Mouse (Mus musculus) midbrain, embryonic 10.5 days (tissue): Measurements from ENCODE around the gene Rassf3. TPM values are rescaled to one million over a fixed set of nuclear protein-coding genes. Genes with fewer than 3 reads are reported as not detected.
A peak's percentile ranks its signal among the peaks of the same experiment; 100 is the strongest.

ENCODE experiments used
- DNase-seq: peaks from one replicate; pipeline ENCODE4 v3.0.0-alpha.2; 2017; ENCODE audit warnings: low spot score
- H3K27ac ChIP-seq: fragments of 300-500 bp; sonication (generic); replicated peaks from 2 replicates; pipeline ENCODE4 v1.5.1; 2016; ENCODE audit warnings: mild to moderate bottlenecking
- H3K27me3 ChIP-seq: fragments of 300-500 bp; sonication (generic); 2 replicates; pipeline ENCODE4 v1.6.1; 2016; ENCODE audit warnings: low read depth, mild to moderate bottlenecking; ENCODE audit not compliant: poor library complexity, severe bottlenecking
- H3K36me3 ChIP-seq: fragments of 300-500 bp; sonication (generic); 2 replicates; pipeline ENCODE4 v1.6.1; 2016; ENCODE audit warnings: mild to moderate bottlenecking, moderate library complexity
- H3K4me1 ChIP-seq: fragments of 300-500 bp; sonication (generic); 2 replicates; pipeline ENCODE4 v1.6.1; 2016
- H3K4me3 ChIP-seq: fragments of 300-500 bp; sonication (generic); 2 replicates; pipeline ENCODE4 v1.5.1; 2016; ENCODE audit warnings: mild to moderate bottlenecking, moderate library complexity
- H3K9me3 ChIP-seq: fragments of 300-500 bp; sonication (generic); replicated peaks from 2 replicates; pipeline ENCODE4 v1.6.1; 2016; ENCODE audit warnings: mild to moderate bottlenecking
- WGBS: fragments of 180-500 bp; shearing (Covaris S2); methylation state at CpG from one replicate; pipeline ENCODE4 v1.1.7; 2016; 5-methylcytosine and 5-hydroxymethylcytosine counted together
- polyA plus RNA-seq: library from polyadenylated mRNA; unstranded; fragments of >200 nt; fragmentation: Nextera tagmentation; extraction: Ambion mirVana; gene quantifications from 2 replicates; pipeline ENCODE4 v1.2.1, GENCODE M21; 2016

Gene Rassf3
- polyA plus RNA-seq, 1 experiment from 2014 or later = 7.8 TPM

- Histone ChIP-seq H3K4me3 (no peak overlapping the region), H3K27ac (no peak overlapping the region), H3K27me3 (no peaks in the 10 kb centered on the region), H3K4me1 (peaks cover 22% of the 10 kb centered on the region), H3K36me3 (no peaks in the 10 kb centered on the region), H3K9me3 (no peaks in the 10 kb centered on the region)
- no peak for DNase-seq
- WGBS = 92% methylated on average over 8 of the region's 8 CpGs
Measured at GRCm38 (mm10) chr10:121454033-121454432, 22.1 kb downstream of the Rassf3 start.

- H3K27me3 ChIP-seq = no peaks in the 10 kb centered on the region
- no peak overlapping the region for H3K4me3 ChIP-seq
- no peak for DNase-seq
- WGBS = 86% methylated on average over 8 of the region's 8 CpGs
- no peak overlapping the region for H3K27ac ChIP-seq
- H3K9me3 ChIP-seq = no peaks in the 10 kb centered on the region
- peaks cover 21% of the 10 kb centered on the region for H3K4me1 ChIP-seq
- H3K36me3 ChIP-seq = no peaks in the 10 kb centered on the region
Measured at GRCm38 (mm10) chr10:121445808-121446207, 30.3 kb downstream of the Rassf3 start.

GRCm38 (mm10) chr10:121444198-121444597 lies 31.9 kb downstream of the Rassf3 start:
- H3K27me3 ChIP-seq = no peaks in the 10 kb centered on the region
- no peak overlapping the region for H3K27ac ChIP-seq
- DNase-seq = no peak
- H3K4me3 ChIP-seq = no peak overlapping the region
- H3K9me3 ChIP-seq = no peaks in the 10 kb centered on the region
- WGBS = 95% methylated on average over 7 of the region's 7 CpGs
- peaks cover 24% of the 10 kb centered on the region for H3K4me1 ChIP-seq
- H3K36me3 ChIP-seq = no peaks in the 10 kb centered on the region

- DNase-seq = no peak
- Histone ChIP-seq H3K9me3 (no peaks in the 10 kb centered on the region), H3K4me1 (peaks cover 24% of the 10 kb centered on the region), H3K27me3 (no peaks in the 10 kb centered on the region), H3K36me3 (no peaks in the 10 kb centered on the region), H3K4me3 (no peak overlapping the region), H3K27ac (no peak overlapping the region)
- WGBS = 91% methylated on average over 9 of the region's 9 CpGs
Measured at GRCm38 (mm10) chr10:121443791-121444190, 32.4 kb downstream of the Rassf3 start.

- WGBS = 86% methylated on average over 12 of the region's 12 CpGs
- Histone ChIP-seq H3K4me1 (peaks cover 35% of the 10 kb centered on the region), H3K27me3 (no peaks in the 10 kb centered on the region), H3K36me3 (no peaks in the 10 kb centered on the region), H3K4me3 (no peak overlapping the region), H3K27ac (no peak overlapping the region), H3K9me3 (no peaks in the 10 kb centered on the region)
- no peak for DNase-seq
Measured at GRCm38 (mm10) chr10:121439310-121439731, 36.8 kb downstream of the Rassf3 start.

GRCm38 (mm10) chr10:121438109-121438508 lies 38.0 kb downstream of the Rassf3 start:
- Histone ChIP-seq H3K27ac (no peak overlapping the region), H3K4me3 (no peak overlapping the region), H3K4me1 (peaks cover 42% of the 10 kb centered on the region), H3K9me3 (no peaks in the 10 kb centered on the region), H3K27me3 (no peaks in the 10 kb centered on the region), H3K36me3 (no peaks in the 10 kb centered on the region)
- DNase-seq = no peak
- 67% methylated on average over 8 of the region's 8 CpGs for WGBS

- Histone ChIP-seq H3K4me1 (peaks cover 55% of the 10 kb centered on the region), H3K27me3 (no peaks in the 10 kb centered on the region), H3K36me3 (no peaks in the 10 kb centered on the region), H3K4me3 (no peak overlapping the region), H3K27ac (0 out of 2 replicates have a peak overlapping the region, but pooled peaks have one; percentile 17), H3K9me3 (no peaks in the 10 kb centered on the region)
- 72% methylated on average over 4 of the region's 4 CpGs for WGBS
- no peak for DNase-seq
Measured at GRCm38 (mm10) chr10:121436693-121437092, 39.5 kb downstream of the Rassf3 start.

GRCm38 (mm10) chr10:121436258-121436645 lies 39.9 kb downstream of the Rassf3 start:
- H3K36me3 ChIP-seq = no peaks in the 10 kb centered on the region
- no peak overlapping the region for H3K4me3 ChIP-seq
- H3K27ac ChIP-seq = no peak overlapping the region
- no peaks in the 10 kb centered on the region for H3K27me3 ChIP-seq
- peaks cover 57% of the 10 kb centered on the region for H3K4me1 ChIP-seq
- DNase-seq = no peak
- WGBS = 64% methylated on average over 8 of the region's 8 CpGs
- H3K9me3 ChIP-seq = no peaks in the 10 kb centered on the region

GRCm38 (mm10) chr10:121435546-121436257 lies 40.4 kb downstream of the Rassf3 start:
- Histone ChIP-seq H3K27ac (no peak overlapping the region), H3K27me3 (no peaks in the 10 kb centered on the region; the same call in 1 of the 2 replicates), H3K36me3 (no peaks in the 10 kb centered on the region), H3K4me3 (no peak overlapping the region), H3K4me1 (peaks cover 63% of the 10 kb centered on the region), H3K9me3 (no peaks in the 10 kb centered on the region)
- 67% methylated on average over 28 of the region's 28 CpGs for WGBS
- DNase-seq = no peak

- DNase-seq = no peak
- no peaks in the 10 kb centered on the region for H3K9me3 ChIP-seq
- H3K36me3 ChIP-seq = no peaks in the 10 kb centered on the region
- peaks cover 71% of the 10 kb centered on the region for H3K4me1 ChIP-seq
- no peak overlapping the region for H3K4me3 ChIP-seq
- peak overlapping the region; percentile 68; the same call in 1 of the 2 replicates for H3K27ac ChIP-seq
- 63% methylated on average over 15 of the region's 15 CpGs for WGBS
- H3K27me3 ChIP-seq = no peaks in the 10 kb centered on the region; the same call in 1 of the 2 replicates
Measured at GRCm38 (mm10) chr10:121434441-121435103, 41.6 kb downstream of the Rassf3 start.

GRCm38 (mm10) chr10:121432635-121433280 lies 43.4 kb downstream of the Rassf3 start:
- no peaks in the 10 kb centered on the region; the same call in 1 of the 2 replicates for H3K27me3 ChIP-seq
- peak overlapping the region; percentile 20 for H3K4me3 ChIP-seq
- peaks cover 80% of the 10 kb centered on the region for H3K4me1 ChIP-seq
- peak overlapping the region; percentile 81 for H3K27ac ChIP-seq
- H3K36me3 ChIP-seq = no peaks in the 10 kb centered on the region
- WGBS = 19% methylated on average over 16 of the region's 16 CpGs
- H3K9me3 ChIP-seq = no peaks in the 10 kb centered on the region
- peak; percentile 53 for DNase-seq

GRCm38 (mm10) chr10:121432041-121432634 lies 44.0 kb downstream of the Rassf3 start:
- H3K36me3 ChIP-seq = no peaks in the 10 kb centered on the region
- H3K4me3 ChIP-seq = no peak overlapping the region
- H3K4me1 ChIP-seq = peaks cover 80% of the 10 kb centered on the region
- WGBS = 57% methylated on average over 12 of the region's 12 CpGs
- no peak for DNase-seq
- no peaks in the 10 kb centered on the region; the same call in 1 of the 2 replicates for H3K27me3 ChIP-seq
- H3K27ac ChIP-seq = peak overlapping the region; percentile 81
- H3K9me3 ChIP-seq = no peaks in the 10 kb centered on the region
